In the genomic region with DNA sequence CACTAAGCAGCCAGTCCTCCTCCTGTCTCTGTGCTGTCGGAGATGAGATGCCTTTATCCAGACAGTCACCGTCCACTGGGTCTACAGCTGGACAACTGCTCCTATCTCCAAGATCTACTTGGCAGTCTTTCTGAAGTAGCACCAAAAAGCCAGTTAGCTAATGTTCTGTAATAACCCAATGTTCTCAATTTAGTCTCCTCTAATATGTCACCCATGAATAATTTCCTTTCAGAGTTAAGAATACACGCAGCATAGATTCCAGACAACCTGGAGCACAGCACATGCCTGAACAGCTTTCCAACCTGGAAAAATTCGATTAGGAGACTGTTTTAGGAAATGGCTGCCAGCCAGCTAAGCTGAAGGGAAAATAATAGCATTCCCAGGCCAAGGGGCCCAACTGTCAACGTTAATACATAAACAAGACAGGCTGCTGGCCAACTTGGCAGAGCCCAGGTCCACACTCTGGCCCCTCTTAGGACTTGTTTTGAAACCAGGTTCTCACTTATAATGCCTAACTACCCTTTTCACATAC, we compare ENCODE assay signal across 8 mouse cellular contexts. TPM values are rescaled to one million over a fixed set of nuclear protein-coding genes. Genes with fewer than 3 reads are reported as not detected.
DNase-seq lines count a peak whose midpoint lies in the region; ATAC-seq and TF ChIP-seq lines count a peak whose summit lies in the region.

No protein-coding gene starts in this region.

- TF ChIP-seq CTCF in gastrocnemius, adult 2 months (IDR thresholded peaks at IDR 0.05): no peak

- peaks cover 17% of the 10 kb centered on the region for H3K4me1 ChIP-seq in intestine, embryonic 14.5 days (replicated peaks; ENCODE audit: control insufficient read depth, insufficient read depth, low read length)

- intact Hi-C loops in gastrocnemius, adult 2 months (cut with DNase I): no loop called here

- ATAC-seq in intestine, embryonic 14.5 days (replicated peaks; ENCODE audit: low FRiP score, low TSS enrichment, low read depth): no peak

- peak; percentile 41 for DNase-seq in ovary, postnatal 14 days (ENCODE audit: low spot score)
- DNase-seq in ovary, adult 18-20 months (ENCODE audit: low spot score): no peak
- peak; percentile 66 for DNase-seq in gastrocnemius, adult 2 months
- no peak for DNase-seq in intestine, embryonic 14.5 days (ENCODE audit: low spot score)
- peak; percentile 48 for DNase-seq in lung, postnatal 14 days
- DNase-seq in T-cell, adult 2 months (ENCODE audit: low spot score): no peak
- no peak for DNase-seq in left cerebral cortex, adult 18-20 months (ENCODE audit: low spot score in 2 of 2)
- no peak for DNase-seq in adrenal gland, postnatal 4 days (ENCODE audit: low spot score in 2 of 2)

- H3K27ac ChIP-seq in gastrocnemius, adult 2 months: peak overlapping the region; percentile 84
- H3K27ac ChIP-seq in intestine, embryonic 14.5 days (ENCODE audit: low read depth): peak overlapping the region; percentile 47; the same call in 1 of the 2 replicates

- H3K4me2 ChIP-seq in intestine, embryonic 14.5 days (ENCODE audit: low read length): 0 out of 2 replicates have a peak overlapping the region, but pooled peaks have one; percentile 22

- H3K4me3 ChIP-seq in gastrocnemius, adult 2 months: peak overlapping the region; percentile 6
- no peak overlapping the region for H3K4me3 ChIP-seq in intestine, embryonic 14.5 days (ENCODE audit: low read depth, low read length)

- H3K9ac ChIP-seq in intestine, embryonic 14.5 days (ENCODE audit: low read length): no peak overlapping the region

- WGBS in intestine, embryonic 14.5 days: 28% methylated on average over 5 of the region's 5 CpGs

- H3K36me3 ChIP-seq in intestine, embryonic 14.5 days (ENCODE audit: control insufficient read depth, insufficient read depth, low read length): no peaks in the 10 kb centered on the region

- H3K9me3 ChIP-seq in intestine, embryonic 14.5 days (ENCODE audit: control insufficient read depth, low read length): no peaks in the 10 kb centered on the region

- no peaks in the 10 kb centered on the region for H3K27me3 ChIP-seq in intestine, embryonic 14.5 days (replicated peaks; ENCODE audit: control insufficient read depth, insufficient read depth, low read length)

RNA-seq across cellular contexts. Expression of gene Mgat4a, which starts 28.6 kb away (rescaled TPM):
- total RNA-seq in gastrocnemius, adult 2 months (2021): 1 to 10 TPM; 2.8 to 8.4 TPM
- 29.6 and 34.6 TPM in 2 replicates for polyA plus RNA-seq in intestine, embryonic 14.5 days (2014; fragmentation: Nextera tagmentation; extraction: Ambion mirVana)
- 10 to 100 TPM; 31.7 to 35.0 TPM for total RNA-seq in left cerebral cortex, adult 18-20 months (2021)
- 10 to 100 TPM in 1 of 2 experiments, 1 to 10 TPM in 1; 7.9 to 12.6 TPM for total RNA-seq in adrenal gland, postnatal 4 days (2021)

Comparison
In these comparisons a context has a peak if more than half of its experiments do, and no peak if none do; other contexts are left out.
1. DNase-seq: peak in ovary, postnatal 14 days (single experiment), gastrocnemius, adult 2 months (single experiment) and lung, postnatal 14 days (single experiment); none in ovary, adult 18-20 months (single experiment), intestine, embryonic 14.5 days (single experiment), T-cell, adult 2 months (single experiment), left cerebral cortex, adult 18-20 months (0 of 2) and adrenal gland, postnatal 4 days (0 of 2).